Mouse (Mus musculus): ENCODE measurements around the gene Rnase4.

The Rnase4 gene

GRCm38 (mm10) chr14:51129624-51129975 is 38.7 kb downstream of the Rnase4 start:
- no peak for DNase-seq

GRCm38 (mm10) chr14:51130315-51130940 is 39.6 kb downstream of the Rnase4 start:
- DNase-seq = no peak

GRCm38 (mm10) chr14:51131086-51131815 is 40.4 kb downstream of the Rnase4 start:
- no peak for DNase-seq

- no peak for DNase-seq
Measured at GRCm38 (mm10) chr14:51132372-51132771, 41.5 kb downstream of the Rnase4 start.

GRCm38 (mm10) chr14:51140342-51140741 is 49.5 kb downstream of the Rnase4 start:
- DNase-seq = no peak

GRCm38 (mm10) chr14:51142119-51142518 is 51.2 kb downstream of the Rnase4 start:
- DNase-seq = no peak

GRCm38 (mm10) chr14:51142568-51142967 is 51.7 kb downstream of the Rnase4 start:
- DNase-seq = no peak

- DNase-seq = no peak
Measured at GRCm38 (mm10) chr14:51143287-51143686, 52.4 kb downstream of the Rnase4 start.

GRCm38 (mm10) chr14:51143937-51144336 is 53.1 kb downstream of the Rnase4 start:
- no peak for DNase-seq

GRCm38 (mm10) chr14:51144451-51144850 is 53.6 kb downstream of the Rnase4 start:
- no peak for DNase-seq

GRCm38 (mm10) chr14:51145521-51145920 is 54.6 kb downstream of the Rnase4 start:
- DNase-seq = no peak

- DNase-seq = no peak
Measured at GRCm38 (mm10) chr14:51146685-51147084, 55.8 kb downstream of the Rnase4 start, which contains the start of gene Rnase1. TSS of gene Rnase1 (minus strand) at chr14:51146785.

- no peak for DNase-seq
Measured at GRCm38 (mm10) chr14:51148006-51148405, 57.1 kb downstream of the Rnase4 start.

- no peak for DNase-seq
Measured at GRCm38 (mm10) chr14:51149164-51149563, 58.3 kb downstream of the Rnase4 start.

GRCm38 (mm10) chr14:51150206-51150831 is 59.4 kb downstream of the Rnase4 start:
- DNase-seq = no peak

- no peak for DNase-seq
Measured at GRCm38 (mm10) chr14:51152249-51152870, 61.5 kb downstream of the Rnase4 start.
